Mouse (Mus musculus) liver, embryonic 11.5 days (tissue): ENCODE data around the gene Eid3. TPM values are rescaled to one million over a fixed set of nuclear protein-coding genes. Genes with fewer than 3 reads are reported as not detected.

ENCODE experiments used
- ATAC-seq: fragments of 200-750 bp; cut with Nextera tagmentation; replicated peaks from 2 replicates; pipeline ENCODE4 v1.8.0; 2017; ENCODE audit warnings: moderate number of reproducible peaks, mild to moderate bottlenecking, moderate TSS enrichment, moderate library complexity; ENCODE audit not compliant: low FRiP score
- DNase-seq: peaks from one replicate; pipeline ENCODE4 v3.0.0-alpha.2; 2017; ENCODE audit warnings: low spot score
- H3K27ac ChIP-seq: fragments of 300-500 bp; sonication (generic); 2 replicates; pipeline ENCODE4 v1.5.1; 2014; ENCODE audit warnings: mild to moderate bottlenecking, low read depth, low read length, control low read depth
- H3K27me3 ChIP-seq: fragments of 300-500 bp; sonication (generic); replicated peaks from 2 replicates; pipeline ENCODE4 v1.6.1; 2014; ENCODE audit warnings: low read length, mixed read lengths; ENCODE audit not compliant: control insufficient read depth, insufficient read depth
- H3K36me3 ChIP-seq: fragments of 300-500 bp; sonication (generic); 2 replicates; pipeline ENCODE4 v1.6.1; 2014; ENCODE audit warnings: mild to moderate bottlenecking, low read length, moderate library complexity, mixed read lengths; ENCODE audit not compliant: control insufficient read depth, insufficient read depth
- H3K4me1 ChIP-seq: fragments of 300-500 bp; sonication (generic); replicated peaks from 2 replicates; pipeline ENCODE4 v1.6.1; 2014; ENCODE audit warnings: low read length, mixed read lengths; ENCODE audit not compliant: control insufficient read depth, insufficient read depth
- H3K4me2 ChIP-seq: fragments of 300-500 bp; sonication (generic); 2 replicates; pipeline ENCODE4 v1.6.1; 2014; ENCODE audit warnings: mild to moderate bottlenecking, control low read depth, moderate library complexity
- H3K4me3 ChIP-seq: fragments of 300-500 bp; sonication (generic); 2 replicates; pipeline ENCODE4 v1.5.1; 2014; ENCODE audit warnings: low read depth, low read length, control low read depth
- H3K9ac ChIP-seq: fragments of 300-500 bp; sonication (generic); 2 replicates; pipeline ENCODE4 v1.6.1; 2014; ENCODE audit warnings: low read depth, low read length, control low read depth
- H3K9me3 ChIP-seq: fragments of 300-500 bp; sonication (generic); 2 replicates; pipeline ENCODE4 v1.6.1; 2016; ENCODE audit warnings: low read length, inconsistent platforms, mixed read lengths; ENCODE audit not compliant: control insufficient read depth
- WGBS: fragments of 180-500 bp; shearing (Covaris S2); extraction: QIAGEN DNeasy Blood & Tissue Kit; methylation state at CpG from one replicate; pipeline ENCODE4 v1.1.7; 2014; 5-methylcytosine and 5-hydroxymethylcytosine counted together
- polyA plus RNA-seq: library from polyadenylated mRNA; unstranded; fragments of >200 nt; fragmentation: Nextera tagmentation; extraction: Ambion mirVana; gene quantifications from 2 replicates; pipeline ENCODE4 v1.2.1, GENCODE M21; 2014

Gene Eid3
- polyA plus RNA-seq, 1 experiment from 2014 or later, result 0.75 TPM

DNA sequence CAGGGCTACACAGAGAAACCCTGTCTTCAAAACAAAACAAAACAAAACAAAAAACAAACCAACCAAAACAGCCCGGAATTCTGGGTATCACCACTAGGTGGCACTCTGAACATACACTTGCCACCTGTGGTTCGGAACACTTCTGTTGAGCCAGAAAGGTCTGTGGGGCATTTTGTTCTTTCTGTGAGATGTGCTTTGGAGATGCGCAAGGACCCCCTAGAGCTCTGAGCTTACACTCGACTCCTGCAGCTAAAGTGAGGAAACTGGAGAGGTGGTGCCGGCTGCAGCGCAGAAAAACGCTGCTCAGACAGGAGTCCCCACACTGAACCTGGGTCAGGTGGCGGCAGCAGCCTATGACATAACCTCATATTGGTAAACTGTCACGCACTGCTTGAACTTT lies 43.0 kb downstream of the Eid3 start:
- DNase-seq, result peak; percentile 57
- Histone ChIP-seq H3K36me3 (no peaks in the 10 kb centered on the region), H3K27ac (no peak overlapping the region), H3K9ac (no peak overlapping the region), H3K27me3 (peaks cover 4% of the 10 kb centered on the region), H3K4me2 (0 out of 2 replicates have a peak overlapping the region, but pooled peaks have one; percentile 0), H3K4me1 (peaks cover 7% of the 10 kb centered on the region; the same call in 1 of the 2 replicates), H3K4me3 (no peak overlapping the region), H3K9me3 (no peaks in the 10 kb centered on the region)
- no peak for ATAC-seq
- 21% methylated on average over 9 of the region's 9 CpGs for WGBS

DNA sequence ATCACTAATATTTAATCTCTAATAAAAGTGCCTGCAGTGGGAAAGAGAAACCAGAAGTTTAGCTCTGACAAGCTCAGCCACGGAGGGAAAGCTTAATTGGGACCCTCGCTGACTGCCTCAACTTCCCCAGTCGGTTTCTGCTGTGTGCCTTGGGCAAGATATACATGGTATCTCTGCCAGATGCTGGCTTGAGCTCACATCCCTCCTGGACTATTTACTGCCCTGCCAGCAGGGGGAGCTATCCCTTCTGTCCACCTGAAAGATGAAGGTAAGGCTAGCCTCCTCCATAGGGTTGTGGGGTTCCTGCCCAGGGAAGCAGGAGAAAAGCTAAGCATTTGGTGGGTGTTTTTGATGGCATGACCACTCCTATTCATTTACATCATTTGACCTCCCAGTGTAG lies 43.8 kb downstream of the Eid3 start:
- H3K9ac ChIP-seq, result no peak overlapping the region
- H3K27me3 ChIP-seq, result peaks cover 4% of the 10 kb centered on the region
- no peak for DNase-seq
- no peak overlapping the region for H3K4me3 ChIP-seq
- H3K4me2 ChIP-seq, result no peak overlapping the region
- no peak for ATAC-seq
- no peaks in the 10 kb centered on the region for H3K9me3 ChIP-seq
- WGBS, result 72% methylated on average over 3 of the region's 3 CpGs
- no peaks in the 10 kb centered on the region for H3K36me3 ChIP-seq
- no peak overlapping the region for H3K27ac ChIP-seq
- H3K4me1 ChIP-seq, result peaks cover 7% of the 10 kb centered on the region; the same call in 1 of the 2 replicates

DNA sequence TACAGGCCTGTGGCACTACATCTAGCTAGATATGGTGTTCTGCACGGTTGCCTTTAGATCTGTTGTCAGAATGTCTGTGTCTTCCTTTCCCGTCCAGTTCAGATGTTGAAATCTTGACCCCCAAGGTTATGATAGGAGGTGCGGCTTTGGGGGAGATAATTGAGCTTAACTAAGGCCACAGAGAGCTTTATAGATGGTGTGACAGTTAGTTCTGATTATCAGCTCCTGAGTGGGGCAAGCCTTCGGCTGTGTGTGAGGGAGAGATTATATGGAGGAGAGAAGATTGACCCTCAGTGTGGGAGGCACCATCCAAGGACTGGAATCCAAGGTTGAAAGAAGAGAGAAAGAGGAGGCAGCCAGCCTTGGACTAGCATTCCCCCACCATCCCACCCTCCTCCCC lies 46.8 kb downstream of the Eid3 start:
- Histone ChIP-seq H3K9ac (no peak overlapping the region), H3K4me3 (no peak overlapping the region), H3K27ac (no peak overlapping the region), H3K4me1 (peaks cover 7% of the 10 kb centered on the region; the same call in 1 of the 2 replicates), H3K4me2 (no peak overlapping the region), H3K9me3 (no peaks in the 10 kb centered on the region), H3K27me3 (peaks cover 4% of the 10 kb centered on the region; the same call in 1 of the 2 replicates), H3K36me3 (no peaks in the 10 kb centered on the region)
- peak; percentile 80 for ATAC-seq
- WGBS, result 39% methylated on average over 4 of the region's 4 CpGs
- no peak for DNase-seq

DNA sequence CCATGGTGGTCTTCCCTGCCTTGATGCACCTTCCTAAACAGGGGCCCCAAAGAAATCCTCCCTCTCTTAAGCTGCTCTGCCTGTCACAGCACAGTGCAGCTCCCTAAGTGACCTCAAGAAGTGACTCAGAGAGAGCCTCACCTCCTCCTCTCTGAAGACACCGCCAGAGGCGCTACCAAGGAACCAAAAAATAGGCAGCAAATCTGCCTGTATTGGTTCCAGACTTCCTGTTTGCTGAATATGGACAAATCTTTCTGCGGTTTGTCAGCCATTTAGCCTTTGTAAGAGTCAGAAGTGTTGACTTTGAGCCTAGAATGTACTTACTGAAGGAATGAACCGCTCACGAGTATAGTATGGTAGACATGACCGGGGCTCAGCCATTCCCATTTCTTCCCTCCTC lies 47.3 kb downstream of the Eid3 start:
- 70% methylated on average over 6 of the region's 6 CpGs for WGBS

More for the DNA sequence above, 47.3 kb downstream of the Eid3 start:
- ATAC-seq (no peak), DNase-seq (no peak)
- H3K4me3 ChIP-seq, result no peak overlapping the region
- no peak overlapping the region for H3K9ac ChIP-seq
- H3K4me2 ChIP-seq, result no peak overlapping the region
- no peaks in the 10 kb centered on the region for H3K36me3 ChIP-seq
- H3K4me1 ChIP-seq, result peaks cover 7% of the 10 kb centered on the region; the same call in 1 of the 2 replicates
- peaks cover 4% of the 10 kb centered on the region; the same call in 1 of the 2 replicates for H3K27me3 ChIP-seq
- no peaks in the 10 kb centered on the region for H3K9me3 ChIP-seq
- H3K27ac ChIP-seq, result no peak overlapping the region

Other genes with a start within 250 kb of the Eid3 start
- gene 1190007I07Rik, start 243.4 kb upstream of the Eid3 start, polyA plus RNA-seq, result 80.1 and 84.2 TPM in 2 replicates
- gene Tdg, start 236.8 kb upstream of the Eid3 start, polyA plus RNA-seq, result 138 and 147 TPM in 2 replicates
- gene Glt8d2, start 176.0 kb upstream of the Eid3 start, polyA plus RNA-seq, result 1.2 TPM in 2 replicates
- gene Hcfc2, start 170.5 kb upstream of the Eid3 start, polyA plus RNA-seq, result 23.1 and 24.0 TPM in 2 replicates
- 47.6 and 50.4 TPM in 2 replicates for gene Nfyb, start 102.5 kb upstream of the Eid3 start, polyA plus RNA-seq
- 129 and 145 TPM in 2 replicates for gene Txnrd1, start 32.7 kb upstream of the Eid3 start, polyA plus RNA-seq
- gene Chst11, start 118.9 kb downstream of the Eid3 start, polyA plus RNA-seq, result 2.9 and 3.1 TPM in 2 replicates